Mouse (Mus musculus): ENCODE results near the gene Rufy2.

The Rufy2 gene

DNA sequence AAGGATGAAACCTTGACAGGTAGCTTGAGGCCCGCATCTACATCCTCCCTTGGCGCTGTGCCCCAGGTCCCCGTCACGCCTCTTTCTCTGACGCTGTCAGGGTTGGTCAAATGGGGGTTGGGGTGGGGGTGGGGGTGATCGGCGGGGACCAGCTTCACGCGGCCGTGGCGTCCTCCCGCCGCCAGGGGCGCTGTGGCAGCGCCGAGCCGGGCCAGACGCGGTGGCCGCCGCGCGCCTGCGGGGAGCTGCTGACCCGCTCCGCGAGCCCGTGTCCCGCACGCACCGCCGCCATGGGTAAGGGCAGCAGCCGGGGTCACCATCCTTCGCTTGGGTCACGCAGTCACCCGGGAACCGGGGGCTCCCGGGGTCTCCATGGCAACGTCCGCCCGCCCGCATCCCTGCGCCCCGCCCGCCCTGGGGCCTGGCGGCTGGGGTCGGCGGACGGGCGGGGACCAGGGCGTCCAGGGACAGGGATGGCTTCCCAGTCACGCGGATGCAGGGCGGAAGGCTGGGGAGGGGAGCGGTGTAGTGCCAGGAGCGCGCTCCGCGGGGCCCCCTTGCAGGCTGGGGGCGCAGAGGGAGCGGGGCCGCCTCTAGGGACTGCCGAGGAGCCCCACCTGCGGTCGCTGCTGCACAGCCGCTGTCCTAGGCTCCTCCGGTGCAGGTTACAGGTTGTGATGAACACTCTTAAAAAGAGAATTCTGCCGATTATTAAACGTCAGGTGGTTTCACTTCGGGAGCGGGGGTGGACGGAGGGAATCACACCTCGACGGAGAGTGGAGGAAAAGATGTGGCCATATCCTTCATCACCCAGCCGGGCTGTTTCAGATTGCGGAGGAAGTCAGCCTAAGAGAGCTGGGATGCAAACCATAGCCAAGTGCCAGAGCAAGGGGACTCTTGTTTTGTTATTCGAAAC lies at the start of gene Rufy2:
Rufy2 (plus strand) TSS at position 185 of the 916 bp plus-strand sequence.
- in situ Hi-C loops (cut with MboI; ENCODE audit: low sequenced_read_pairs) = no loop called here

GRCm38 (mm10) chr10:62932381-62932780 lies 47.6 kb upstream of the Rufy2 start:
- in situ Hi-C loops (cut with MboI; ENCODE audit: low sequenced_read_pairs) = no loop called here

- in situ Hi-C loops (cut with MboI; ENCODE audit: low sequenced_read_pairs) = no loop called here
These were observed 34.9 kb upstream of the Rufy2 start for GRCm38 (mm10) chr10:62944975-62945580.

- in situ Hi-C loops (cut with MboI; ENCODE audit: low sequenced_read_pairs) = no loop called here
These were observed 33.1 kb upstream of the Rufy2 start, which contains the start of gene Dna2 for GRCm38 (mm10) chr10:62946738-62947471. TSS of gene Dna2 (plus strand) at chr10:62947026.

- in situ Hi-C loops (cut with MboI; ENCODE audit: low sequenced_read_pairs) = no loop called here
These were observed 31.5 kb upstream of the Rufy2 start for GRCm38 (mm10) chr10:62948551-62948950.

- in situ Hi-C loops (cut with MboI; ENCODE audit: low sequenced_read_pairs) = no loop called here
These were observed 16.1 kb upstream of the Rufy2 start for GRCm38 (mm10) chr10:62963956-62964355.

DNA sequence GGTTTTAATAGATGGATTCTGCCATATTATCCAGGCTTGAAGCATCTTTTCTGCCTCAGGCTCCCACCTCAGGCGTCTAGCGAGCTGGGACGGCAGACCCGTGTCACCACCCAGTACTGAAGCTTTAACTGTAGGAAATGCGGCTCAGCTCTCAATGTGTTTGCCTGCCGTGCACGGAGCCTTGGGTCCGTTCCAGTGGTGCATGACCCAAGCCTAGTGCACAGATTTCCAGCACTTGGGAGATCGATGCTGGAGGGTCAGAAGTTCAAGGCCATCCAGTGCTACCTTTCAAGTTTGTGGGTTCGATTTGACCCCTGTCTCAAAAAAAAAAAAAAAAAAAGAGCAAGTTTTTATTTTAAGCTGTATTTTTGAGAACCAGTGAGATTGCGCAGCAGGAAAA lies 14.2 kb upstream of the Rufy2 start:
- in situ Hi-C loops (cut with MboI; ENCODE audit: low sequenced_read_pairs) = no loop called here

DNA sequence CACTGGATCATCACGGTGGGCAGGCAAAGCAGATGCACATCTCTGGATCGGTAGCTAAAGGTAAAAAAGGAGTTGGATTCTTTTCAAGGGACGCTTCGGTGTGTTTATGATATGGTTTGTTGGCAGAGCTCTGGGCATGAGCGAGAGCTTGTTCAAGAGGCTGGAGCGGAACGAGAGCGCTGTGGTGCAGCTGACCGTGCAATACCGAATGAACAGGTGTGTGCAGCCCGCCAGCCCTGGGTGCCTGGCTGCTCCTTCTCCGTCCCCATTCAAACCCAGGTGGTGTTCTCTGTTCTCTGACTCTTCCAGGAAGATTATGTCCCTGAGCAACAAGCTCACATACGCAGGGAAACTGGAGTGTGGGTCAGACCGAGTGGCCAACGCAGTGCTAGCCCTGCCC lies 13.7 kb upstream of the Rufy2 start:
- in situ Hi-C loops (cut with MboI; ENCODE audit: low sequenced_read_pairs) = no loop called here

DNA sequence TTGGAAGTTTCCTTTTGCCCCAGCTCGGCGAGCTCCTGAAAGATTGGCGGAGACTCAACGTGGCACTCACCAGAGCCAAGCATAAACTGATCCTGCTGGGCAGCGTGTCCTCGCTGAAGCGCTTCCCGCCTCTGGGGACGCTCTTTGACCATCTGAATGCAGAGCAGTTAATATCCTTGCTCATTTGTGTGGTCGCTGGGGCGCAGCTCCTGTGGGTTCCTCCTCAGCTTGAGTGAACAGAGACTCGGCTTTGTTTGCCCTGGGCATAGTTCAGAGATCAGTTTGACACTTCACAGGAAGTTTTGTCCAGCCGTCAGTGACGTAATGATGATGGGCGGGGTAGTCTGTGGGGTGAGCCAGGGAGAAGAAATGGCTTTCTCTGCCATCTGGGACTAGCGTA lies 8.2 kb upstream of the Rufy2 start:
- in situ Hi-C loops (cut with MboI; ENCODE audit: low sequenced_read_pairs) = no loop called here

- in situ Hi-C loops (cut with MboI; ENCODE audit: low sequenced_read_pairs) = no loop called here
These were observed 370 bp upstream of the Rufy2 start for GRCm38 (mm10) chr10:62979667-62980038.

- in situ Hi-C loops (cut with MboI; ENCODE audit: low sequenced_read_pairs) = no loop called here
These were observed 4.0 kb downstream of the Rufy2 start for GRCm38 (mm10) chr10:62984072-62984471.

DNA sequence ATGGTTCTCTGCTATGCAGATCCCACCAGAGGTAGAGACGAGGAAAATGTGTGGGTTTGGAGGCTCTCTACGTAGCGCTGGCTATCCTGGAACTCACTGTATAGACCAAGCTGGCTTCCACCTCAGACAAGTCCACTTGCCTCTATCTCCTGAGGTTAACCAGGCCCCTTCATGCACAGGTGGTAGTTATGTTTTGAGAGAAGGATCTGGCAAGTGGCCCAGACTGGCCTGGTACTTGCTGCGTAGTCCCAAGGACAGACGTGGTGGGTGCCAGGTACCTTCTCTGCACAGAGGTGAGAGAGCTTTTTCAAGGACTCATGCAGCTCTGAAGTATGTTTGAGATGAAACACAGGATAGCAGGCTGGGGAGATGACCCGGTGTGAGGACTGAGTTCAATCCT lies 4.5 kb downstream of the Rufy2 start:
- in situ Hi-C loops (cut with MboI; ENCODE audit: low sequenced_read_pairs) = no loop called here

GRCm38 (mm10) chr10:62987341-62987740 lies 7.3 kb downstream of the Rufy2 start:
- in situ Hi-C loops (cut with MboI; ENCODE audit: low sequenced_read_pairs) = no loop called here

GRCm38 (mm10) chr10:62990636-62991035 lies 10.6 kb downstream of the Rufy2 start:
- in situ Hi-C loops (cut with MboI; ENCODE audit: low sequenced_read_pairs) = no loop called here

- in situ Hi-C loops (cut with MboI; ENCODE audit: low sequenced_read_pairs) = no loop called here
These were observed 14.0 kb downstream of the Rufy2 start for GRCm38 (mm10) chr10:62993991-62994390.

DNA sequence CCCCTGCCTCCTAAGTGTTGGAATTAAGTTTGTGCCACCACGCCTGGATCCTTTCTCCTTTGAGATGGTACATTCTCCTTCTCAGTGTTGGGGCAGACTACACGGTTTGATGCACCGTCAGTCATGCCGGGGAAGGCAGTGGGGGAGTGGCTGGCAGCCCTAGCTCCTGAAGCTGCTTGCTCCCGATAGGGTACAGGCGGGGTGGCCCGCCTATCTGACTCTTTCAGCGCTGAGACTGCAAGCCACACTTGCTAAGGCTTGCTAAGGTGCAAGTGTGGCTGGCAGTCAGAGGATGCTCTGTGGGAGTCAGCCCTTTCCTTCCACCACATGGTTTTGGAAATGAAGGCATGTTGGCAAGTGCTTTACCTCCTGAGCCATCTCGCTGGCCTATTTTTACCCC lies 20.6 kb downstream of the Rufy2 start:
- in situ Hi-C loops (cut with MboI; ENCODE audit: low sequenced_read_pairs) = no loop called here

DNA sequence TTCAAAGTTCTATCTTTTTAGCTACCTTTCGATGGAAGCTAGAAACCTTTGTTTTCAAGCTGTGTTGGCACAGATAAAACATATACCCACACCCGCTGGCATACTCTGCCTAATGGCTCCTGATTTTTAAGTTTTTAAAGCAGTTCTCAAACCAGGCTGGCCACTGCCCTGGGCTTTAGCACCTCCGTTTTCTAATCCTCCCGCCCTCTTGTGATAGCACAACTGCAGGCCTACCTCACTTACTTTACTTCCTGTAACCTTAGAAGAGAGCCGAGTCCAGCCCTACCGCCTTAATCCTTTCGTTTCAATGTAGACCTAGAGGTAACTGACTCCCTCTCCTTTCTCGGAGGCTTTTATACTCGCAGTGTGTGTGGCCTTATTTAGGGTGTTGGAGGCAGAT lies 23.2 kb downstream of the Rufy2 start:
- in situ Hi-C loops (cut with MboI; ENCODE audit: low sequenced_read_pairs) = no loop called here

- in situ Hi-C loops (cut with MboI; ENCODE audit: low sequenced_read_pairs) = no loop called here
These were observed 24.5 kb downstream of the Rufy2 start for GRCm38 (mm10) chr10:63004556-63004955.

GRCm38 (mm10) chr10:63008193-63008592 lies 28.2 kb downstream of the Rufy2 start:
- in situ Hi-C loops (cut with MboI; ENCODE audit: low sequenced_read_pairs) = no loop called here

- in situ Hi-C loops (cut with MboI; ENCODE audit: low sequenced_read_pairs) = no loop called here
These were observed 30.2 kb downstream of the Rufy2 start for GRCm38 (mm10) chr10:63010268-63010667.

DNA sequence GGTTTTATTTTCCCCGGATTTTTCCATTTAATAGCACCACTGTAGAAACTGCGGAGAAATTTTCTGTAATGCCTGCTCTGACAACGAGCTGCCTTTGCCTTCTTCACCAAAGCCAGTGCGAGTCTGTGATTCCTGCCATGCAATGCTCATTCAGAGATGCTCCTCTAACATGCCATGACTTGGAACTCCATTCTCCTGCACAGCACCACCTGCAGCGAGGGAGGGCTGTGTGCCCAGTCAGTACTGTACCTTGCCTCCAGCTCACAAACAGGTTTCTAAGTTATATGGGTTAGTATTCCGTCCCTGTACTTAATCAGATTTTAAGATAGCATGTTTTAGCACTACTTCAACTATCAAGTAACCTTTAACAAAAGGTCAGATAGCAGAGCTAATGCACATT lies 31.5 kb downstream of the Rufy2 start:
- in situ Hi-C loops (cut with MboI; ENCODE audit: low sequenced_read_pairs) = no loop called here

- in situ Hi-C loops (cut with MboI; ENCODE audit: low sequenced_read_pairs) = no loop called here
These were observed 33.5 kb downstream of the Rufy2 start for GRCm38 (mm10) chr10:63013476-63013875.
